Mouse (Mus musculus) thymus, postnatal 10 days (tissue): ENCODE results near the gene Siah3.

Experiments used
- DNase-seq, 2 experiments: peaks; one replicate each; pipeline ENCODE4 v3.0.0; 2021; ENCODE audit warnings: low spot score in 2 of 2

Gene Siah3

GRCm38 (mm10) chr14:75519668-75520067, 63.9 kb downstream of the Siah3 start:
- no peak for DNase-seq

- DNase-seq: no peak
Measured at GRCm38 (mm10) chr14:75524648-75525047, 68.9 kb downstream of the Siah3 start.

GRCm38 (mm10) chr14:75525376-75526145, 69.8 kb downstream of the Siah3 start:
- no peak for DNase-seq

GRCm38 (mm10) chr14:75527464-75528190, 71.8 kb downstream of the Siah3 start:
- DNase-seq: no peak

GRCm38 (mm10) chr14:75530815-75531353, 75.1 kb downstream of the Siah3 start:
- no peak for DNase-seq

GRCm38 (mm10) chr14:75539205-75539604, 83.4 kb downstream of the Siah3 start:
- DNase-seq: no peak

- DNase-seq: no peak
Measured at GRCm38 (mm10) chr14:75540216-75540995, 84.6 kb downstream of the Siah3 start.

- no peak for DNase-seq
Measured at GRCm38 (mm10) chr14:75540996-75541350, 85.2 kb downstream of the Siah3 start.

GRCm38 (mm10) chr14:75541731-75542130, 85.9 kb downstream of the Siah3 start:
- DNase-seq: no peak

GRCm38 (mm10) chr14:75561577-75562331, 106.0 kb downstream of the Siah3 start:
- no peak for DNase-seq

- DNase-seq: no peak
Measured at GRCm38 (mm10) chr14:75565534-75566140, 109.9 kb downstream of the Siah3 start.

GRCm38 (mm10) chr14:75566303-75566702, 110.5 kb downstream of the Siah3 start:
- DNase-seq: no peak

- DNase-seq: no peak
Measured at GRCm38 (mm10) chr14:75579010-75579409, 123.2 kb downstream of the Siah3 start.
